In the genomic region with DNA sequence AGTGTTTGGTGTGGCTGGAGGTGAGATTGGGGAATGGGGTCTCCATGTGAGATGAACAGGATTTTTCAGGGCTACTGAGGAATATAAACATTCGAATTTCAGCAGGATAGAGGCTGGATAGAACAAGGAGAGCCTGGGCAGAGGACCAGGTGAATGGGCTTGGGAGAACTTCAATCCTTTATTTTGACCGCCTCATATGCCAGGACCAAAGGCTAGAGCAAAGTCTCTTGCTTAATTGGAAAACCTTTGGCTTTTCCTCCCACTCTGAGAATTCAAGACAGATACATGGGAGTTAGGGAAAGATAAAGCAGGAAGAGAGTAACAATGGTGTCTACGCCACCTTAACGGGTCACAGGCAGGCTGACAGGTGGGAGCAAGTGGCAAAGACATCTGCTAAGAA, we compare ENCODE assay signal across 34 mouse cellular contexts. TPM values are rescaled to one million over a fixed set of nuclear protein-coding genes. Genes with fewer than 3 reads are reported as not detected.
A peak's percentile ranks its signal among the peaks of the same experiment; 100 is the strongest.
DNase-seq lines count a peak whose midpoint lies in the region; ATAC-seq and TF ChIP-seq lines count a peak whose summit lies in the region.
"Had no signal": no experiment of that assay in that cellular context is flagged by ENCODE, and none has a peak within 500 bp of the region (broad histone marks: within the 10 kb centered on the region; RNA-seq: fewer than 3 reads in every experiment).

No protein-coding gene starts in this region.

- TF ChIP-seq CTCF in intestine, postnatal 0 days (IDR thresholded peaks at IDR 0.05; ENCODE audit: low read depth), result no peak

- DNase-seq in kidney, adult 8-10 months, result peak; percentile 60 to 66
- no peak for DNase-seq in liver, embryonic 11.5 days (ENCODE audit: low spot score)
- no peak for DNase-seq in urinary bladder, postnatal 36 days (ENCODE audit: low spot score in 2 of 2)
- DNase-seq in right cerebral cortex, adult 18-20 months, result no peak
- no peak for DNase-seq in neural tube, embryonic 10.5 days (ENCODE audit: extremely low spot score, low spot score)
- DNase-seq: adrenal gland, postnatal 25 days; B cell, adult 2 months; cerebellum, adult 8-10 months; cerebellum, postnatal 25 days; gastrocnemius, postnatal 36 days; heart, adult 18-20 months; heart, postnatal 36 days; layer of hippocampus, adult 9-11 months; thymus, postnatal 4 days had no signal

- no peak overlapping the region for H3K9ac ChIP-seq in kidney, embryonic 15.5 days
- no peak overlapping the region for H3K9ac ChIP-seq in intestine, postnatal 0 days (ENCODE audit: low read depth, low read length)
- H3K9ac ChIP-seq in liver, embryonic 11.5 days (ENCODE audit: low read depth, low read length), result no peak overlapping the region
- H3K9ac ChIP-seq in liver, embryonic 16.5 days (ENCODE audit: low read depth, low read length), result no peak overlapping the region
- H3K9ac ChIP-seq: embryonic facial prominence, embryonic 15.5 days; hindbrain, embryonic 13.5 days; limb, embryonic 15.5 days; midbrain, embryonic 12.5 days; neural tube, embryonic 13.5 days had no signal

- no peak overlapping the region for H3K4me3 ChIP-seq in kidney, embryonic 15.5 days (replicated peaks)
- no peak overlapping the region for H3K4me3 ChIP-seq in intestine, postnatal 0 days (ENCODE audit: low read depth, low read length)
- H3K4me3 ChIP-seq in liver, embryonic 11.5 days (ENCODE audit: low read depth, low read length), result no peak overlapping the region
- no peak overlapping the region for H3K4me3 ChIP-seq in liver, embryonic 16.5 days (ENCODE audit: low read depth, low read length)
- H3K4me3 ChIP-seq: embryonic facial prominence, embryonic 10.5 days; embryonic facial prominence, embryonic 15.5 days; hindbrain, embryonic 13.5 days; limb, embryonic 10.5 days; limb, embryonic 15.5 days; megakaryocyte, embryonic 14.5 days; midbrain, embryonic 12.5 days; myocyte; neural tube, embryonic 13.5 days had no signal

- H3K36me3 ChIP-seq in kidney, embryonic 15.5 days, result no peaks in the 10 kb centered on the region
- no peaks in the 10 kb centered on the region for H3K36me3 ChIP-seq in intestine, postnatal 0 days (ENCODE audit: control insufficient read depth, insufficient read depth)
- H3K36me3 ChIP-seq in liver, embryonic 11.5 days (ENCODE audit: control insufficient read depth, insufficient read depth, low read length), result 0 out of 2 replicates have a peak, but pooled peaks cover 2% of the 10 kb centered on the region
- no peaks in the 10 kb centered on the region; the same call in 1 of the 2 replicates for H3K36me3 ChIP-seq in liver, embryonic 16.5 days (ENCODE audit: control insufficient read depth, insufficient read depth)
- H3K36me3 ChIP-seq: embryonic facial prominence, embryonic 10.5 days; embryonic facial prominence, embryonic 15.5 days; hindbrain, embryonic 13.5 days; limb, embryonic 10.5 days; limb, embryonic 15.5 days; midbrain, embryonic 12.5 days; neural tube, embryonic 13.5 days had no signal

- H3K9me3 ChIP-seq in kidney, embryonic 15.5 days (replicated peaks), result no peaks in the 10 kb centered on the region
- H3K9me3 ChIP-seq in intestine, postnatal 0 days (ENCODE audit: control insufficient read depth), result no peaks in the 10 kb centered on the region
- no peaks in the 10 kb centered on the region for H3K9me3 ChIP-seq in liver, embryonic 11.5 days (ENCODE audit: control insufficient read depth, low read length)
- no peaks in the 10 kb centered on the region for H3K9me3 ChIP-seq in liver, embryonic 16.5 days (replicated peaks; ENCODE audit: control insufficient read depth, low read length)
- H3K9me3 ChIP-seq: embryonic facial prominence, embryonic 10.5 days; embryonic facial prominence, embryonic 15.5 days; hindbrain, embryonic 13.5 days; limb, embryonic 10.5 days; limb, embryonic 15.5 days; megakaryocyte, embryonic 14.5 days; midbrain, embryonic 12.5 days; neural tube, embryonic 13.5 days had no signal

- WGBS in kidney, embryonic 15.5 days, result 87% methylated on average over 4 of the region's 4 CpGs
- 55% methylated on average over 4 of the region's 4 CpGs for WGBS in intestine, postnatal 0 days
- WGBS in liver, embryonic 11.5 days, result 86% methylated on average over 4 of the region's 4 CpGs
- WGBS in liver, embryonic 16.5 days (ENCODE audit: insufficient replicate concordance), result 71% methylated on average over 4 of the region's 4 CpGs

- no peak overlapping the region for H3K4me2 ChIP-seq in kidney, embryonic 15.5 days
- H3K4me2 ChIP-seq in intestine, postnatal 0 days (replicated peaks; ENCODE audit: low read depth), result no peak overlapping the region; the same call in 1 of the 2 replicates
- no peak overlapping the region for H3K4me2 ChIP-seq in liver, embryonic 11.5 days
- H3K4me2 ChIP-seq in liver, embryonic 16.5 days (ENCODE audit: low read depth, low read length), result no peak overlapping the region
- H3K4me2 ChIP-seq: embryonic facial prominence, embryonic 15.5 days; heart, embryonic 11.5 days; hindbrain, embryonic 13.5 days; limb, embryonic 15.5 days; midbrain, embryonic 12.5 days; neural tube, embryonic 13.5 days had no signal

- no peak for ATAC-seq in kidney, embryonic 15.5 days (replicated peaks; ENCODE audit: low FRiP score)
- ATAC-seq in intestine, postnatal 0 days, result no peak
- no peak for ATAC-seq in liver, embryonic 11.5 days (replicated peaks; ENCODE audit: low FRiP score)
- ATAC-seq in liver, embryonic 16.5 days (ENCODE audit: low read depth), result no peak
- ATAC-seq: forebrain, embryonic 14.5 days had no signal

- H3K27me3 ChIP-seq in kidney, embryonic 15.5 days, result no peaks in the 10 kb centered on the region
- H3K27me3 ChIP-seq in intestine, postnatal 0 days (replicated peaks; ENCODE audit: control insufficient read depth, insufficient read depth, low read length), result no peaks in the 10 kb centered on the region
- H3K27me3 ChIP-seq in liver, embryonic 11.5 days (replicated peaks; ENCODE audit: control insufficient read depth, insufficient read depth, low read length), result no peaks in the 10 kb centered on the region
- H3K27me3 ChIP-seq in liver, embryonic 16.5 days (ENCODE audit: control insufficient read depth, insufficient read depth, low read depth, low read length), result no peaks in the 10 kb centered on the region
- H3K27me3 ChIP-seq: embryonic facial prominence, embryonic 15.5 days; hindbrain, embryonic 13.5 days; limb, embryonic 15.5 days; megakaryocyte, embryonic 14.5 days; midbrain, embryonic 12.5 days; neural tube, embryonic 13.5 days had no signal

- no peak overlapping the region for H3K27ac ChIP-seq in kidney, embryonic 15.5 days
- peak overlapping the region; percentile 60 for H3K27ac ChIP-seq in intestine, postnatal 0 days (ENCODE audit: low read depth, low read length)
- peak overlapping the region; percentile 30; the same call in 1 of the 2 replicates for H3K27ac ChIP-seq in liver, embryonic 11.5 days (ENCODE audit: low read depth, low read length)
- peak overlapping the region; percentile 62 for H3K27ac ChIP-seq in liver, embryonic 16.5 days (ENCODE audit: low read length)
- H3K27ac ChIP-seq: embryonic facial prominence, embryonic 10.5 days; embryonic facial prominence, embryonic 15.5 days; hindbrain, embryonic 13.5 days; limb, embryonic 10.5 days; limb, embryonic 15.5 days; midbrain, embryonic 12.5 days; neural tube, embryonic 13.5 days had no signal

- H3K4me1 ChIP-seq in kidney, embryonic 15.5 days, result peaks cover 12% of the 10 kb centered on the region; the same call in 1 of the 2 replicates
- H3K4me1 ChIP-seq in intestine, postnatal 0 days (replicated peaks; ENCODE audit: control insufficient read depth, insufficient read depth, low read length), result no peaks in the 10 kb centered on the region
- peaks cover 23% of the 10 kb centered on the region; the same call in 1 of the 2 replicates for H3K4me1 ChIP-seq in liver, embryonic 11.5 days (replicated peaks; ENCODE audit: control insufficient read depth, insufficient read depth, low read length)
- H3K4me1 ChIP-seq in liver, embryonic 16.5 days (ENCODE audit: control insufficient read depth, low read depth, low read length), result peaks cover 16% of the 10 kb centered on the region
- H3K4me1 ChIP-seq: embryonic facial prominence, embryonic 10.5 days; hindbrain, embryonic 13.5 days; limb, embryonic 10.5 days; neural tube, embryonic 13.5 days had no signal

RNA-seq across cellular contexts. Expression of a gene that starts 6.7 kb away (rescaled TPM):
- polyA plus RNA-seq in kidney, embryonic 15.5 days (2015; fragmentation: Nextera tagmentation; extraction: Ambion mirVana), result 41.0 and 41.6 TPM in 2 replicates
- polyA plus RNA-seq in intestine, postnatal 0 days (2015; fragmentation: Nextera tagmentation; extraction: Ambion mirVana), result 136 and 172 TPM in 2 replicates
- polyA plus RNA-seq in liver, embryonic 11.5 days (2014; fragmentation: Nextera tagmentation; extraction: Ambion mirVana), result 172 and 180 TPM in 2 replicates
- polyA plus RNA-seq in liver, embryonic 16.5 days (2015; fragmentation: Nextera tagmentation; extraction: Ambion mirVana), result 193 and 196 TPM in 2 replicates

RNA-seq across cellular contexts. Expression of a gene that starts 55.2 kb away (rescaled TPM):
- polyA plus RNA-seq in kidney, embryonic 15.5 days (2015; fragmentation: Nextera tagmentation; extraction: Ambion mirVana), result not detected in 2 replicates
- not detected in 2 replicates for polyA plus RNA-seq in intestine, postnatal 0 days (2015; fragmentation: Nextera tagmentation; extraction: Ambion mirVana)
- not detected in 2 replicates for polyA plus RNA-seq in liver, embryonic 11.5 days (2014; fragmentation: Nextera tagmentation; extraction: Ambion mirVana)
- not detected in 2 replicates for polyA plus RNA-seq in liver, embryonic 16.5 days (2015; fragmentation: Nextera tagmentation; extraction: Ambion mirVana)
- polyA plus RNA-seq: embryonic facial prominence, embryonic 10.5 days; embryonic facial prominence, embryonic 15.5 days; forebrain, embryonic 14.5 days; heart, embryonic 11.5 days; heart, embryonic 16.5 days; hindbrain, embryonic 13.5 days; large intestine, adult 2 months; limb, embryonic 10.5 days; limb, embryonic 15.5 days; lung, embryonic 16.5 days; midbrain, embryonic 12.5 days; midbrain, postnatal 0 days; myocyte; neural tube, embryonic 13.5 days; stomach, embryonic 14.5 days; thymus, postnatal 0 days had no signal

RNA-seq across cellular contexts. Expression of a gene that starts 55.2 kb away (rescaled TPM):
- polyA plus RNA-seq in kidney, embryonic 15.5 days (2015; fragmentation: Nextera tagmentation; extraction: Ambion mirVana), result 0.06 TPM in 1 of 2 replicates, not detected in the other
- polyA plus RNA-seq in intestine, postnatal 0 days (2015; fragmentation: Nextera tagmentation; extraction: Ambion mirVana), result 0.04 and 0.05 TPM in 2 replicates
- polyA plus RNA-seq in liver, embryonic 11.5 days (2014; fragmentation: Nextera tagmentation; extraction: Ambion mirVana), result 0.15 TPM in 1 of 2 replicates, not detected in the other
- 0.04 and 0.07 TPM in 2 replicates for polyA plus RNA-seq in liver, embryonic 16.5 days (2015; fragmentation: Nextera tagmentation; extraction: Ambion mirVana)
- polyA plus RNA-seq: forebrain, embryonic 14.5 days; heart, embryonic 11.5 days; hindbrain, embryonic 13.5 days; limb, embryonic 10.5 days; limb, embryonic 15.5 days; lung, embryonic 16.5 days; midbrain, embryonic 12.5 days; neural tube, embryonic 13.5 days; stomach, embryonic 14.5 days had no signal

RNA-seq across cellular contexts. Expression of a gene that starts 57.0 kb away (rescaled TPM):
- polyA plus RNA-seq in kidney, embryonic 15.5 days (2015; fragmentation: Nextera tagmentation; extraction: Ambion mirVana), result 0.10 and 0.19 TPM in 2 replicates
- polyA plus RNA-seq in intestine, postnatal 0 days (2015; fragmentation: Nextera tagmentation; extraction: Ambion mirVana), result 0.17 and 0.38 TPM in 2 replicates
- not detected in 2 replicates for polyA plus RNA-seq in liver, embryonic 11.5 days (2014; fragmentation: Nextera tagmentation; extraction: Ambion mirVana)
- not detected in 2 replicates for polyA plus RNA-seq in liver, embryonic 16.5 days (2015; fragmentation: Nextera tagmentation; extraction: Ambion mirVana)
- polyA plus RNA-seq: embryonic facial prominence, embryonic 10.5 days; forebrain, embryonic 14.5 days; hindbrain, embryonic 13.5 days; limb, embryonic 10.5 days; lung, embryonic 16.5 days; midbrain, embryonic 12.5 days; neural tube, embryonic 13.5 days had no signal

RNA-seq across cellular contexts. Expression of a gene that starts 57.5 kb away (rescaled TPM):
- polyA plus RNA-seq in kidney, embryonic 15.5 days (2015; fragmentation: Nextera tagmentation; extraction: Ambion mirVana), result 0.17 TPM in 1 of 2 replicates, not detected in the other
- polyA plus RNA-seq in intestine, postnatal 0 days (2015; fragmentation: Nextera tagmentation; extraction: Ambion mirVana), result 0.83 and 1.5 TPM in 2 replicates
- 0.12 TPM in 1 of 2 replicates, not detected in the other for polyA plus RNA-seq in liver, embryonic 11.5 days (2014; fragmentation: Nextera tagmentation; extraction: Ambion mirVana)
- not detected in 2 replicates for polyA plus RNA-seq in liver, embryonic 16.5 days (2015; fragmentation: Nextera tagmentation; extraction: Ambion mirVana)
- polyA plus RNA-seq: embryonic facial prominence, embryonic 10.5 days; embryonic facial prominence, embryonic 15.5 days; forebrain, embryonic 14.5 days; heart, embryonic 11.5 days; heart, embryonic 16.5 days; hindbrain, embryonic 13.5 days; limb, embryonic 10.5 days; lung, embryonic 16.5 days; midbrain, embryonic 12.5 days; myocyte; neural tube, embryonic 13.5 days; stomach, embryonic 14.5 days had no signal

Comparison
In these comparisons a context has a peak if more than half of its experiments do, and no peak if none do; other contexts are left out.
1. DNase-seq: peak in kidney, adult 8-10 months (2 of 2); none in liver, embryonic 11.5 days (single experiment), urinary bladder, postnatal 36 days (0 of 2), right cerebral cortex, adult 18-20 months (single experiment) and neural tube, embryonic 10.5 days (single experiment).